Mouse (Mus musculus) small intestine, adult 2 months (tissue): ENCODE data around the gene Ascc3.

ENCODE experiments used
- CTCF ChIP-seq: fragments of 200-500 bp; IDR thresholded peaks from 2 replicates; pipeline ENCODE4 v1.5.1; 2012; ENCODE audit warnings: low read depth, mild to moderate bottlenecking, control low read depth, inconsistent platforms, low read length, moderate library complexity, mixed read lengths; ENCODE audit not compliant: insufficient replicate concordance, insufficient read length; ENCODE audit errors: extremely low read depth
- POLR2A ChIP-seq: fragments of 200-500 bp; IDR thresholded peaks from 2 replicates; pipeline ENCODE4 v1.6.1; 2012; ENCODE audit warnings: low read depth, mild to moderate bottlenecking, control low read depth, inconsistent platforms, low read length, moderate library complexity

DNA sequence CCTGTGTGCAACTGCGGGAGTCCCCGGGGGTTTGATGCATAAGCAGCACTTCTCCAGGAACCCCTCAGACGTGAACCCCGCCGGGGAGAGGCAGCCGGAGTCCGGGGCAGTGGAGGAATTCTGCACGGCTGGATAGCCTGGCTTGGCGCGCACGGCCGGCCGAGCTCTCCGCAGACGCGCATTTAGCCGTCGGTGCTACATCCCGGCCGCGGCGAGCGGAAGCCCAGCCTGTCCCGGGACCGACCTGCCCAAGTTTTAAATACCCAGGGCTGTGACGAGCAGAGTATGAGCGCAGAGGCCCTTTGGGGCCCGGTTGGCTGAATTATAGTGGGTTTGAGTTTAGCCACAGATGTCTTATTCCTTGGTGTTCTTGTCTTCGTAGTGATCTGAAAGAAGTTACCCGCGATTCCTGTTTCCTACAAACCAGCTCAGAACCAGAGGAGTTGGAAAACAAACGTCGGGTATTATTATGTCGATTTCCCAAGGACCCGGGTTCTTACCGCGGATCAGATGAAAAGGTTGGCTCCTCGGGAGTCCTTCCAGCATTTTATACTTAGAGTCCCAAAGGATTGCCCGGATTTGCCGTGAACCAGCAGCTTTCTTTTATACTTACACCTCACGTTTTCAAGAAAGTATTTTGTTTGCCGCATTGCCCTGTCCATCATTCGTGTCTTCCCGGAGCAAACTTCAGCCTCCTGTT is 302.8 kb downstream of the Ascc3 start:
- TF ChIP-seq CTCF (no peak), POLR2A (no peak)
